Mouse (Mus musculus) liver, adult 2 months (tissue): ENCODE measurements at regions not wholly inside any gene's neighbourhood (a gene's known extent, or its start where the extent isn't known, plus 50 kb on each side); places are given as distances from the start of the nearest gene placed in this dataset.

Experiments
- CTCF ChIP-seq: fragments of 200-500 bp; IDR thresholded peaks from 2 replicates; pipeline ENCODE4 v1.5.1; 2011; ENCODE audit warnings: low read depth, low read length, control low read depth
- POLR2A ChIP-seq: fragments of 200-500 bp; IDR thresholded peaks from 2 replicates; pipeline ENCODE4 v1.6.1; 2011; ENCODE audit warnings: low read length, control low read depth; ENCODE audit not compliant: insufficient read depth; ENCODE audit errors: extremely low read depth

DNA sequence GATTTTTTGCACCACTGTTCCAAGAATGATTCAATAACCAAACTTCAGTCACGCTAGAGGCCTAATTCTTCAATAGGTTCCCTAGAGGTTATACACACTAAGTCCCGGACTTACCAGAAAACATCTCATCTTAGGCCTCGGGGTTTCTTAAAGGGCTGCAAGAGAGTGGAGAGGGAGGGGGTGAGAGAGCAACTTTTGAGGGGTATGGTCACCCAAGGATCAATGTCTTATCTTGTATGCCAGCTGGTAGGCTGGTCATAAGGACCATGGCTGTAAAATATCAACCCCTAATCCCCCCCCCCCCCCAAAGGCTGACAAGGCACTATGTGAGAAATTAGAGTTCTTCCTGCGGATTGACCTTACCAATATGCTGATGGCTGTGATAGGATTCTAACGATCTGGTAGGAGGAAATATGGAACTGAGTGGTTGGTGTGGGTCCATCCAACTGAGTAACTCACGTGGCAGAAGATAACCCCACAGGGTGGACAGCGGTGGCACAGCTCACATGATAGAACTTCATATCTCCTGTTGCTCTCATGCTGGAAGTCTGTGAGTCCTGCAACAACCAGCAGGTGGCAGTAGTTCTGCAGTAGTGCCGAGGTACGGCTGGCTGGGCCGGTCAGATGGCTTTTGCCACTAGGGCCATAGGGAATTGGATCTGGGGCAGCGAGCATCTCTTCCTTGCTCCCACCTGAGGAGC lies 586.3 kb downstream of the Gm6685 start:
- TF ChIP-seq POLR2A (no peak), CTCF (peak; percentile 86)
